Mouse (Mus musculus) natural killer cell, adult 2 months (primary cell): ENCODE measurements around the gene Pik3r6.

Experiments
- DNase-seq, 2 experiments: peaks; one replicate each; pipeline ENCODE4 v3.0.0; 2022; ENCODE audit warnings: low spot score in 2 of 2

Pik3r6 gene

GRCm38 (mm10) chr11:68583225-68583624 lies 80.4 kb downstream of the Pik3r6 start:
- DNase-seq: no peak

DNA sequence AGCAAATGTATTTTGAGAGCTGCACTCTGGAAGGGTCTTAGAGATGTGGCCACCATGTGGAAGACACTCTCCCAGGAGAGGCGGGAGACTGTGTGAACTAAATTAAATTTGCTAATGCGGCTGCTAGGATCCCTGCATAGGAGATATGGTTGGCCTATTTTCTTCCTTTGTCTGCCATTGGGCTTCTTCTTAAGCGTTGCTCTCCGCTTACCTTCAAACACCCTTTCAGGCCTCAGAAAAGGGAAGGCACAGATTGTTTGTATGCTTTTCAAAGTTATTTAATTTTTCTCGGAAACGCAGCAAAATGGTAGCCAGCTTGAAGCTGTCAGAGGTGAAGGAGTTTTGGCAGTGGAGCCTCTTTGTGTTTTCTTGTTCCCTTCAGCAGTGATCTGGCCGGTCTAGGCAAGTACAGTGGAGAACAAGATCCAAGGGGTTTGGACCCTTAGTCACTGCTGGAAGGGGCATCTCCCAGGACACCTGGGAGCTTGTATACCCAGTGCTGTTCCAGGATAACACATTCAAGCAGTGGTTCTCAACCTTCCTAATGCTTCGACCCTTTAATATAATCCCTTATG lies 81.2 kb downstream of the Pik3r6 start:
- no peak for DNase-seq

DNA sequence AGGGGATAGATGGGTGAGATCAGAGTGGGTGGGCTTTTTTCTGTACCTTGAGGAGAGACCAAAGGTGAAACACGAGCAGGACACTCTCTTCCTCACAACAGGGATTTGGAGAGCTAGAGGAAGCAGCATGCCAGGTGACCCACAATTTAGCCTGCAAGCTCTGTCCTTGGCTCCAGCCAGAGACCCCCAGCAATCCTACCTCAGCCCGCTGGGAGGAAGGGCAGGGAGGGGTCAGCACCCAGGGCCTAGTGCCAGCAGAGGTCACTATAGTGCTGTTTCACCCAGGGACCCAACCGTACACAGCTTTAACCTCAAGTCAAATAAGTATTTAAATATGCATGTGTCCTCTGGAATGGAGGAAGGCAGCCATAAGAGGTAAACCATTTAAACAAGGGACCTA lies 83.1 kb downstream of the Pik3r6 start:
- no peak for DNase-seq

DNA sequence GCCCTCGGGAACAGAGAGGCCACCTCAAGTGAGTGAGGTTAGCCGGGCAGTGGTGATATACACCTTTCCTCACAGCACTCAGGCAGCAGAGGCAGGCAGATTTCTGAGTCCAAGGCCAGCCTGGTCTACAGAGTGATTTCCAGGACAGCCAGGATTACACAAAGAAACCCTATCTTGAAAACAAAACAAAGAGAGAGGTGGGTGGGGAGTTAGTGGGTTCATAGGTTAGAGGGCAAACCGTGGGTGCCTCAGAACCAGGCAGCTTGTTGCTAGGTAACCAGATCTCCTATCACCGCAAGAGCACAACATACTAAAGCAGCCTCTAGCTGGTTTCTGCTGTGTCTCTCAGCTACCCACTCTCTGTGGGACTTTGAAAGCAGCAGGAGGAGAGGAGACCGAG lies 83.9 kb downstream of the Pik3r6 start, which contains the start of gene Ccdc42:
TSS of gene Ccdc42 (plus strand) at position 301 of the 400 bp plus-strand sequence.
- DNase-seq: no peak

GRCm38 (mm10) chr11:68589055-68589809 lies 86.4 kb downstream of the Pik3r6 start:
- DNase-seq: peak; percentile 12 to 58

- DNase-seq: no peak
Observed at GRCm38 (mm10) chr11:68591708-68592107, 88.9 kb downstream of the Pik3r6 start.

DNA sequence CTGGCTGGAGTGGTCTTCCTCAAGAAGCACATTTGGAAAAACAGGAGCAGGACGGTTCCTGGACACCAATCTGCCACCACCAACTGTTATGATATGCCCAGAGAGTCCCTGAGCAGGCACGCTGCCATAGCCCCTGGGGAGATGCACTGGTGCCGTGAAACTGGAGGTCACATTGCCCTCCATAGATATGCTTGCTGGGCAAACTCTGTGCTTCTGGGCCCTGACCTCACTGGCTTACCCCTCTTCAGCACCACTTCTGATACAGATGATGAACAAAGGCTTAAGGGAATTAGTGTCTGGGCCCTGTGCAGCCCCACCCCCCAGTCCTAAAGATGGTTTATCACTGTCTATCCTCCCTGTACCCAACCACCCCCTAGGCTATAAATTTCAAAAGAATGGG lies 90.4 kb downstream of the Pik3r6 start:
- DNase-seq: no peak

DNA sequence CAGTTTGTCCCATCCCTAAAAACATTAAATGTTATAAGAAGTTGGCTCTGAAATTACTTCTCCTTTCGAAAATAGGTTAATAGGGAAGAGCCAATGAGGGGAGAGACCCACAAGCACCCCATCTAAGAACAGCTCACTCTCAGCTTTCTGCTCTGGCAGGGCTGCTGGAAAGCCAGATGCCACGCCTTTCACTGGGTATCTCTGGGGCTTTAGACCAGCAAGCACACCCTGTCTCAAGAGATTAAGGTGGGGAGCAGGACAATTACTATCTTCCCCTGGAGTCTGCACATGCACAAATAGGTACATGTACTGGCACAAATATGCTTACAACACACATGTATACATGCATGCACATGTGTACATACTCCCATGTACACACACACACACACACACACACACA lies 95.1 kb downstream of the Pik3r6 start:
- DNase-seq: no peak

GRCm38 (mm10) chr11:68600551-68601021 lies 97.8 kb downstream of the Pik3r6 start:
- DNase-seq: no peak

DNA sequence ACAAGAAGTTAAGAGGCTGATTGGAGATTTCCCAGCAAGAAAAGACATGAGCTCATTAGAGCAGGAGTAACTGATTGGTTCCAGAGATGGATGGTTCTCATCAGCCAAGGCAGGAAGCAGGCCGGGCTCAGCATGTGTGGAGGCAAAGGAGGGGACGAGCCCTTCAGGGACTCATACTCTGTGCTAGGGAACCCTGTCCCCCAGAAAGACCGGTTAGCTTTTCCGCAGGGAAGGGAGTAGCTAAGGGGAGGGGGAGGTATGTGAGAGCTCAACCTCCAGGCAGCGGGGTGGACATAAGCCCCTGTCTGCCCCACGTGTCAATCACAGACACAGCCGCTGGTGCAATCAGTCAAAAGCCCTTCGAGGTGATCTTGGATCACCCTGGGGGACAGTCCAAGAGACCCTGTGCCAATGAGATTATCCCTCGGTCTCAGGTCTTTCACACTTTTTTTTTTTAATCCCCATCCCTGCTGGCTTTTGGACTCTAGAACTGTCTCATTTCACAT lies 98.7 kb downstream of the Pik3r6 start:
- no peak for DNase-seq
